8 mouse cellular contexts compared by ENCODE assay signal in the genomic region with DNA sequence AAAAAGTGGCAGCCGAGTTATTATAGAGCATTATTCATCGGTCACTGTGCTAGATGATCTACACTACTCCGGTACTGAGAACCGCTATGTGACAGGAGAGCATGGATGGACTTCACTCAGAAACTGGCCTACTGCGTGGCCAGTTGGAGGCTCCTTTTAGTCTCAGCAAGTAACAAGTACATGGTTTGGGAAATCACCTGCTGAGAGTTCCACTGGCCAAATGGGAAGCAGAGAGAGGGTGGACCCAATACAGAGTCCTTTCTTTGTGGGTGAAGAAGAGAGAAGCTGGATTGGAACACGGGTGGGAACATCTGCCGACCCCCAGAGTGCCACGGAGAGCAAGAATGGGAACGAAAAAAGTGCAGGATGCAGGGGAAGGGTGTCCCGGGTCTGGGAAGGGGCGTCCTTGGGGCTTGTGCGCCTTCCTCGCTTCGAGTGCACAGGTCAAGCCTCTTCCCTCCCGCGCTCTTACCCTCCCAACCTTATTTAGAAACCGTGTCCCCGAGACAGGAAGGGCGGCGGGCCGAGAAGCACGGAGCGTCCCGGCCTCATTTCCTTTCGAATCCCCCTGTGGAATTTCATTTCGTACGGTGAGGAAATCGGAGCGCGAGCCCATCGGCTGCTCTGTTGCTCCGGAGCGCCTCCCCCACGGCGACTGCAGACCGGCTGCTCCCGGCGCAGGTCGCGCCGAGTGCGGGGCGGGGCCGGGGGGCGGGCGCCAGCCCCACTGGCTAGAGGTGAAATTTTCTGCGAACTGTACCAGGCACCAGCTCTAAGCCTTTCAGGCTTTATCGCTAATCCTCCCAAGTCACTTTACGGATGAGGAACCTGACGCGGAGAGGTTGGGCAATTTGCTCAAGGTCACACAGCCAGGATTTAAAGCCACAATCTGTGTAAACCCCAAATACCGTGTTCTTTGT. TPM values are rescaled to one million over a fixed set of nuclear protein-coding genes. Genes with fewer than 3 reads are reported as not detected.
DNase-seq lines count a peak whose midpoint lies in the region; ATAC-seq lines count a peak whose summit lies in the region.

No protein-coding gene starts in this region.

- H3K27me3 ChIP-seq in hindbrain, embryonic 15.5 days: 0 out of 2 replicates have a peak, but pooled peaks cover 3% of the 10 kb centered on the region

- WGBS in hindbrain, embryonic 15.5 days: 5% methylated on average over 52 of the region's 52 CpGs
- 11% methylated on average over 47 of the region's 52 CpGs for WGBS in macrophage (ENCODE audit: missing documents)

- H3K4me2 ChIP-seq in hindbrain, embryonic 15.5 days: peak overlapping the region; percentile 99

- peak overlapping the region; percentile 72 for H3K4me3 ChIP-seq in hindbrain, embryonic 15.5 days
- peak overlapping the region; percentile 45 for H3K4me3 ChIP-seq in macrophage (ENCODE audit: inconsistent target)

- DNase-seq in T-cell, adult 2 months (ENCODE audit: low spot score): peak; percentile 22
- DNase-seq in cerebellum, postnatal 10 days: peak; percentile 77 to 81
- peak; percentile 87 for DNase-seq in gastrocnemius, adult 18-20 months (ENCODE audit: low spot score)
- peak; percentile 43 to 44 for DNase-seq in left cerebral cortex, adult 8-10 months (ENCODE audit: low spot score in 2 of 2)
- DNase-seq in retina, postnatal 7 days (ENCODE audit: low read depth, low spot score): peak; percentile 70
- peak; percentile 73 for DNase-seq in urinary bladder, postnatal 14 days (ENCODE audit: low spot score)

- H3K9ac ChIP-seq in hindbrain, embryonic 15.5 days: peak overlapping the region; percentile 73

- H3K79me2 ChIP-seq in macrophage (ENCODE audit: inconsistent target): no peaks in the 10 kb centered on the region

- no peaks in the 10 kb centered on the region for H3K36me3 ChIP-seq in hindbrain, embryonic 15.5 days
- H3K36me3 ChIP-seq in macrophage (ENCODE audit: inconsistent target): no peaks in the 10 kb centered on the region

- ATAC-seq in hindbrain, embryonic 15.5 days (ENCODE audit: low FRiP score, low read depth): peak; percentile 81

- H3K9me3 ChIP-seq in hindbrain, embryonic 15.5 days: no peaks in the 10 kb centered on the region

- peak overlapping the region; percentile 81 for H3K27ac ChIP-seq in hindbrain, embryonic 15.5 days (replicated peaks)
- H3K27ac ChIP-seq in macrophage: no peak overlapping the region

- H3K4me1 ChIP-seq in hindbrain, embryonic 15.5 days (replicated peaks): peaks cover 16% of the 10 kb centered on the region

RNA-seq across cellular contexts. Expression of a gene that starts 0.7 kb away (rescaled TPM):
- 10 to 100 TPM; 16.4 to 17.1 TPM for total RNA-seq in gastrocnemius, adult 18-20 months (2021)
- polyA plus RNA-seq in hindbrain, embryonic 15.5 days (2015; fragmentation: Nextera tagmentation; extraction: Ambion mirVana): 27.9 and 29.1 TPM in 2 replicates
- total RNA-seq in left cerebral cortex, adult 8-10 months (2022): 10 to 100 TPM; 54.1 to 58.9 (median 56.9) TPM
- 100 to 1,000 TPM in 4 of 26 experiments, 10 to 100 TPM in 22; 43.5 to 133 (median 65.0) TPM for total RNA-seq in macrophage (2018; cell fraction: chromatin; rRNA removed)
- 10 to 100 TPM; 26.3 to 41.6 (median 33.7) TPM for total RNA-seq in macrophage (2018; cell fraction: cytosol; rRNA removed)
- 10 to 100 TPM; 31.8 to 97.2 (median 55.4) TPM for total RNA-seq in macrophage (2018; cell fraction: nucleus; rRNA removed)
- 23.0 to 30.8 TPM (median 30.4 TPM) in 3 replicates for polyA plus RNA-seq in macrophage (2018)

RNA-seq across cellular contexts. Expression of a gene that starts 0.8 kb away (rescaled TPM):
- 10 to 100 TPM; 19.9 to 33.3 TPM for total RNA-seq in gastrocnemius, adult 18-20 months (2021)
- polyA plus RNA-seq in hindbrain, embryonic 15.5 days (2015; fragmentation: Nextera tagmentation; extraction: Ambion mirVana): 2.0 and 2.4 TPM in 2 replicates
- 1 to 10 TPM; 6.1 to 7.8 (median 7.1) TPM for total RNA-seq in left cerebral cortex, adult 8-10 months (2022)
- 1 to 10 TPM in 1 of 26 experiments, under 1 TPM in 5, not detected in 20; 0.12 to 1.7 (median 0.16) TPM for total RNA-seq in macrophage (2018; cell fraction: chromatin; rRNA removed)
- under 1 TPM; 0.03 to 0.29 (median 0.10) TPM for total RNA-seq in macrophage (2018; cell fraction: cytosol; rRNA removed)
- under 1 TPM in 20 of 26 experiments, not detected in 6; 0.07 to 0.35 (median 0.19) TPM for total RNA-seq in macrophage (2018; cell fraction: nucleus; rRNA removed)
- 0.08 to 0.23 TPM (median 0.09 TPM) in 3 replicates for polyA plus RNA-seq in macrophage (2018)

Comparison
In these comparisons a context has a peak if more than half of its experiments do, and no peak if none do; other contexts are left out.
1. DNase-seq: peak in every context shown above with its lines; median percentile 87 in gastrocnemius, adult 18-20 months; 79 in cerebellum, postnatal 10 days; 73 in urinary bladder, postnatal 14 days; 70 in retina, postnatal 7 days; 44 in left cerebral cortex, adult 8-10 months; 22 in T-cell, adult 2 months.